Mouse (Mus musculus) midbrain, embryonic 16.5 days (tissue): ENCODE data around the gene Gpr141. TPM values are rescaled to one million over a fixed set of nuclear protein-coding genes. Genes with fewer than 3 reads are reported as not detected.

Experiments used
- ATAC-seq: fragments of 200-750 bp; cut with Nextera tagmentation; 2 replicates; pipeline ENCODE4 v1.8.0; 2017; ENCODE audit warnings: moderate TSS enrichment
- H3K27ac ChIP-seq: fragments of 300-500 bp; sonication (generic); 2 replicates; pipeline ENCODE4 v1.5.1; 2014; ENCODE audit warnings: mild to moderate bottlenecking, low read length, mixed read lengths
- H3K27me3 ChIP-seq: fragments of 300-500 bp; sonication (generic); 2 replicates; pipeline ENCODE4 v1.6.1; 2014; ENCODE audit warnings: low read depth, low read length, mixed read lengths; ENCODE audit not compliant: control insufficient read depth, insufficient read depth
- H3K36me3 ChIP-seq: fragments of 300-500 bp; sonication (generic); 2 replicates; pipeline ENCODE4 v1.6.1; 2014; ENCODE audit warnings: mild to moderate bottlenecking, low read length, moderate library complexity, mixed read lengths; ENCODE audit not compliant: control insufficient read depth, insufficient read depth
- H3K4me1 ChIP-seq: fragments of 300-500 bp; sonication (generic); 2 replicates; pipeline ENCODE4 v1.6.1; 2014; ENCODE audit warnings: mild to moderate bottlenecking, low read length, mixed read lengths; ENCODE audit not compliant: control insufficient read depth, insufficient read depth
- H3K4me2 ChIP-seq: fragments of 300-500 bp; sonication (generic); 2 replicates; pipeline ENCODE4 v1.6.1; 2014; ENCODE audit warnings: mild to moderate bottlenecking, low read length, mixed read lengths
- H3K4me3 ChIP-seq: fragments of 300-500 bp; sonication (generic); 2 replicates; pipeline ENCODE4 v1.5.1; 2014; ENCODE audit warnings: low read depth, mild to moderate bottlenecking, low read length, moderate library complexity, mixed read lengths
- H3K9ac ChIP-seq: fragments of 300-500 bp; sonication (generic); 2 replicates; pipeline ENCODE4 v1.6.1; 2014; ENCODE audit warnings: low read depth, low read length, mixed read lengths
- H3K9me3 ChIP-seq: fragments of 300-500 bp; sonication (generic); replicated peaks from 2 replicates; pipeline ENCODE4 v1.6.1; 2014; ENCODE audit warnings: mild to moderate bottlenecking, low read length, mixed read lengths; ENCODE audit not compliant: control insufficient read depth, poor library complexity, severe bottlenecking
- WGBS: fragments of 180-500 bp; shearing (Covaris S2); extraction: QIAGEN DNeasy Blood & Tissue Kit; methylation state at CpG from one replicate; pipeline ENCODE4 v1.1.7; 2014; 5-methylcytosine and 5-hydroxymethylcytosine counted together
- polyA plus RNA-seq: library from polyadenylated mRNA; unstranded; fragments of >200 nt; fragmentation: Nextera tagmentation; extraction: Ambion mirVana; gene quantifications from 2 replicates; pipeline ENCODE4 v1.2.1, GENCODE M21; 2015

The Gpr141 gene
- polyA plus RNA-seq, 1 experiment from 2014 or later = 0.19 TPM

DNA sequence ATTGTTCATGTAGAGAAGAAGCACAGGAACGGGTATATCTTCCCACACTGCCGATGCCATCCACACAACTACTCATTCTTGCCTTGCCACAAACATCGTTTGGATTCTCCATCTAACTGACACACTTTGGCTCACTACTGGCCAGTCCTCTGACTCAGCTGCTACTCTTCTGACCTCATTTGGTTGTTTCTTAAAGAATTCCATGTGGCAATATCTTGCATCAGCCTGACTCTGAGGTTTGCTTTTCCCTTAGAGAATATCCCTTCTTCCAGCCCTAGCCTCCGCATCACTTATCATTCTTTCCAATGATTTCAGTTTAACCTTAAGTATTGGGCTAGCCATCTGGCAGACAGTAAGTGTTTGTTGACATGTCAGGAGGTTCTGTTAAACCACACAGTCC is 59.8 kb downstream of the Gpr141 start:
- Histone ChIP-seq H3K9ac (no peak overlapping the region), H3K36me3 (no peaks in the 10 kb centered on the region), H3K27ac (no peak overlapping the region), H3K4me1 (no peaks in the 10 kb centered on the region), H3K27me3 (no peaks in the 10 kb centered on the region), H3K9me3 (no peaks in the 10 kb centered on the region), H3K4me3 (no peak overlapping the region), H3K4me2 (no peak overlapping the region)
- no peak for ATAC-seq
- WGBS = 96% methylated on average over 4 of the region's 4 CpGs

DNA sequence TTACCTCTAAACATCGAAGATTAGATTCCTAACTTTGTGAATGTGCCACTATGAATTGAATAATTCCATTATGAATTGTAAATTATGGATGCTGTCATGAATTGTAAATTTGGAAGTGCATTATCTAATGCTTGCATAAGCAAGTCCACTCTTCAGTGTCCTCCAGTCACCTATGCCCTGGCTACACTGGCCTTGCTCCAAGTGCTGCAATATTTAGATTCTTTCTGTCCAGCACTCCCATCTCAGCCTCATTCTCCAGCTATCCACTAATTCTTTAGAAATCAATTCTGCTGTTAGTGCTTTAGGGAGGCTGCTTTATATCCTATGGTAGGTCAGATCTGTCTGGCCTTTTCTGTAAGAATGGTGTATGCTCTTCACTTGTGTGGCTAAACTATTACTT is 60.8 kb downstream of the Gpr141 start:
- H3K27me3 ChIP-seq = no peaks in the 10 kb centered on the region
- H3K4me2 ChIP-seq = no peak overlapping the region
- 86% methylated on average over 1 of the region's 1 CpGs for WGBS
- no peaks in the 10 kb centered on the region for H3K36me3 ChIP-seq
- H3K4me1 ChIP-seq = no peaks in the 10 kb centered on the region
- no peak overlapping the region for H3K27ac ChIP-seq
- no peak for ATAC-seq
- no peak overlapping the region for H3K4me3 ChIP-seq
- no peaks in the 10 kb centered on the region for H3K9me3 ChIP-seq
- no peak overlapping the region for H3K9ac ChIP-seq

DNA sequence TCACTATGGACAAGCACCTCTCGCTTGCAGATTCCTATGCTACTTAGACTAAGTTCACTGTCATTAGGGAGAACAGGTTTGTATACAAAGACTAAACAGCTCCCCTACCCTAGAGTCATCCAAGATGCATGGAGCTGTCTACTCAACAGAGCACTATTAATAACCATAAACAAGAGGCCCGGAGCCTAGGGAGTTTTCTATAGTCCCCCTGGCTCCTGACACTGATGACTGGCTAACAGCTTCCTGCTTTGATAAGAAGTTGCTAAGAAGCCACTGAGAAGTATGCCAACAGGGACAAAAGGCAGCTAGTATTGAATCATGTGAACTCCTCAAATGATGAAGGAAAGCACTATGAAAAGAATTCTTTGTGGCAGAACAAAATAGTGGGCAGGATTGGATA is 78.3 kb downstream of the Gpr141 start:
- WGBS = 47% methylated on average over 2 of the region's 2 CpGs
- Histone ChIP-seq H3K4me3 (no peak overlapping the region), H3K36me3 (no peaks in the 10 kb centered on the region), H3K27me3 (no peaks in the 10 kb centered on the region), H3K9ac (no peak overlapping the region), H3K27ac (no peak overlapping the region), H3K9me3 (no peaks in the 10 kb centered on the region), H3K4me1 (no peaks in the 10 kb centered on the region), H3K4me2 (no peak overlapping the region)
- ATAC-seq = no peak

DNA sequence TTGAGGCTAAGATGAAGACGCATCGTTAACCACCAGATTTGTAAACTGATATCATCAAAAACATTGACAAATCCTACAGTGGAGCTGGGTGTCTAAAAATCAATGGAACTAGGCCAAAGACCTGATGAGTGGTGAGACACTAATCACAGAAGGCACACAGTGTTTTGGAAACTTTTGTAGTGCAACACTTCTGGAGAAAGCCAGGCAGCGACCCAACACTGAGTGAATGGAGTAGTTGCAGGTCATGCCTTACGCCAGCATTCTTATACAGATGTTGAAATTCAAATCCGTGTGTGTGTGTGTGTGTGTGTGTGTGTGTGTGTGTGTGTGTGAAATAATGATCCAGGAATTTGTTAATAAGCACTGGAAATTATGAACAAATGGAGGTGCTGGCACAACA is 79.5 kb downstream of the Gpr141 start:
- 92% methylated on average over 5 of the region's 5 CpGs for WGBS
- no peak overlapping the region for H3K27ac ChIP-seq
- H3K27me3 ChIP-seq = no peaks in the 10 kb centered on the region
- H3K4me3 ChIP-seq = no peak overlapping the region
- no peaks in the 10 kb centered on the region for H3K4me1 ChIP-seq
- H3K9ac ChIP-seq = no peak overlapping the region
- no peak overlapping the region for H3K4me2 ChIP-seq
- no peaks in the 10 kb centered on the region for H3K36me3 ChIP-seq
- no peaks in the 10 kb centered on the region for H3K9me3 ChIP-seq
- no peak for ATAC-seq

DNA sequence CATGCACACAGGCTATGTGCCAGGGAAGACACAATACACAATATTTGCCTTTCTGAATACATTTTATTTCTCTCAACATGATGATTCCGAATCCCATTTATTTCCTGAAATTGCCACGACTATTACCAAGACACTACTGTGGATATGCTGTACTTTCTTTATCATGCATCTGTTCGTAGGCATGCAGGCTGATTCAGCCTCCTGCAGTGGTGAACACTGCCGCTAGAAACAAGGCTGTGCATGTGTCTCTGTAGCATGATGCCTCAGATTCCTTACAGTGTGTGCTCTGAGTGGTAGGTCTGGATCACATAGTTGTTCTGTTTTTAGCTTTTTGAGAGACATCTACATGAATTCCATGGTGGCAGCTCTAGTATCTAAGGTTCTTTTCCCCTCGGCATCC is 89.5 kb downstream of the Gpr141 start:
- Histone ChIP-seq H3K27ac (no peak overlapping the region), H3K4me3 (no peak overlapping the region), H3K36me3 (no peaks in the 10 kb centered on the region), H3K4me1 (no peaks in the 10 kb centered on the region), H3K9me3 (no peaks in the 10 kb centered on the region), H3K9ac (no peak overlapping the region), H3K27me3 (no peaks in the 10 kb centered on the region), H3K4me2 (no peak overlapping the region)
- 84% methylated on average over 5 of the region's 5 CpGs for WGBS
- no peak for ATAC-seq

DNA sequence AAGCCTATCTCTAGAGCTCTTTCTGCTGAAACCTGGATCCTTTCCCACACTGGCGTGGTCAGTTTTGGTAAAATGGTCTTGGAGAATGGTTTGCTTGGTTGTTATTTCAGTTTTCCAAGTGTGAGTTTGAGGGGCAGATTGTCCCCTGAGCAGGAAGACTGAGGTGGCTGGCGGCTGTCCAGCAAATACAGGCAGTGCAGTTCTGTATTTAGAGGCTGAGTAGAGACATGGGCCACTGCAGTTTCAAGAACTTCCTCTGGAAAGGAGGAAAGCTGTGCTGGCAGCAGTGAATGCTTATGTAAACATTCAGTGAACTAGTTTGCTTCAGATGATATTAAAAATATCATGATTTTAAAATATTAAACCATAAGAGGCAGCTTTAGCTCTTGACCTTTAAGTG is 93.2 kb downstream of the Gpr141 start:
- Histone ChIP-seq H3K4me3 (no peak overlapping the region), H3K4me1 (no peaks in the 10 kb centered on the region), H3K36me3 (no peaks in the 10 kb centered on the region), H3K4me2 (no peak overlapping the region), H3K9me3 (no peaks in the 10 kb centered on the region), H3K27me3 (no peaks in the 10 kb centered on the region), H3K27ac (no peak overlapping the region), H3K9ac (no peak overlapping the region)
- ATAC-seq = no peak
- WGBS = 88% methylated on average over 2 of the region's 2 CpGs

DNA sequence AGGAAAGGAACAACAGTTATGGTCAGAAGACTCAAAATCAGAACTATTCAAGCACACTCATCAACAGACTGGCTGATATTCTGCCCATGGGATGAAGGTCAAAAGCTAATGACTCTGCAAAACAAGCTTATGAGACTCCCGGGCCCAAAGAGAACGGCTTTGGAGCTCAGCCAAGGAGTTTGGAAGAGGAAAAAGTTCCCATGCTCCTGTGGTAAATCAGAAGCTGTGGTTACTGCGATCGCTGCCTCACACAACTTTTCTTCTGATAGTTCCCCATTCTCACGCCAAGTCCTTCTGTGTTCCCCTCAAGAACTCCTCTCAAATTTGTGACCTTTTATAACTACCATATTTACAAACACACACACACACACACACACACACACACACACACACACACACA is 105.1 kb downstream of the Gpr141 start:
- H3K9me3 ChIP-seq = no peaks in the 10 kb centered on the region; the same call in 1 of the 2 replicates
- no peaks in the 10 kb centered on the region for H3K36me3 ChIP-seq
- no peaks in the 10 kb centered on the region for H3K4me1 ChIP-seq
- H3K27ac ChIP-seq = no peak overlapping the region
- H3K9ac ChIP-seq = no peak overlapping the region
- no peak overlapping the region for H3K4me2 ChIP-seq
- no peaks in the 10 kb centered on the region for H3K27me3 ChIP-seq
- H3K4me3 ChIP-seq = no peak overlapping the region
- ATAC-seq = no peak
- WGBS = 63% methylated on average over 5 of the region's 5 CpGs

DNA sequence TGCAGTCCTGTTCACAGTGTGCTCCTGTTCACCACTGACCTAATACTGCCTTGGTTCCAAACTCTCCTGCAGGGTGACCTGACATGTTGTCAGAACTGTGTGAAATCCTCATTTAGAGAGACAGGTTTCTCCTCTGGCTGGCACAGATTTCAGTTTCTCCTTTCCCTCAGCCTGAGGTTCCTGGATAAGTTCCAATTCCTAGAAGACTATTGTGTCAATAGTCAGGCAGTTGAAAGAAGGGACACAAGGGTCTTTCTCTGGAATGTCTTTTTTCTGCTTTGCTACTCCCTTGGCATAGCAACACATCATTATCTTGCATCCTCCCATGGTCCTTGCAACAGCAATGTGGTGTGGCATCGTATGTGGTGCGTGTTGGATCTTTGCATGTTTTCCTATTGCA is 106.9 kb downstream of the Gpr141 start:
- H3K4me1 ChIP-seq = no peaks in the 10 kb centered on the region
- no peak overlapping the region for H3K4me2 ChIP-seq
- ATAC-seq = no peak
- H3K27ac ChIP-seq = no peak overlapping the region
- H3K36me3 ChIP-seq = no peaks in the 10 kb centered on the region
- no peaks in the 10 kb centered on the region; the same call in 1 of the 2 replicates for H3K9me3 ChIP-seq
- H3K27me3 ChIP-seq = no peaks in the 10 kb centered on the region
- 65% methylated on average over 2 of the region's 2 CpGs for WGBS
- H3K4me3 ChIP-seq = no peak overlapping the region
- no peak overlapping the region for H3K9ac ChIP-seq

DNA sequence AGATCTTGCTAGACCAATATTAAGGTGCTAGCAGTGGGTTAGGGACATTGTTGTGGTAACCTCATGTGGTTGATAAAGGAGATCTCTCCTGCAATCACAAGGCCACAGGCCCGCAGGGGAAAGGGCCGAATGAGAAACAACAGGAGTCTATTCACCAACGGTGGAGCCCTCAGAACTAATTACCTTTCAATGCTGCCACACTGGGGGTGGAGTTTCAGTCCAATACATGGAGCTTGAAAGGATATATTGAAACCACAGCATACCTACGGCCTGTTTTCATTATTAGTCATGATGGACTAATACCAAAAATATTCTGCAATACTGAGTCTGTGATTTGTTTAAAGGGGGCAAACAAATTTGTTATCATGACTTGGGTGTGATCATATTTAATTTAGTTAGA is 120.3 kb downstream of the Gpr141 start:
- no peak for ATAC-seq
- 0 out of 2 replicates have a peak, but pooled peaks cover 2% of the 10 kb centered on the region for H3K4me1 ChIP-seq
- H3K4me2 ChIP-seq = no peak overlapping the region
- no peaks in the 10 kb centered on the region for H3K36me3 ChIP-seq
- H3K27me3 ChIP-seq = no peaks in the 10 kb centered on the region
- 38% methylated on average over 4 of the region's 4 CpGs for WGBS
- no peak overlapping the region for H3K9ac ChIP-seq
- H3K9me3 ChIP-seq = no peaks in the 10 kb centered on the region
- no peak overlapping the region for H3K27ac ChIP-seq
- no peak overlapping the region for H3K4me3 ChIP-seq
